Mouse (Mus musculus): ENCODE results near the gene Sel1l2. TPM values are rescaled to one million over a fixed set of nuclear protein-coding genes. Genes with fewer than 3 reads are reported as not detected.
"Not testable (repeated sequence)": the region's sequence is repeated elsewhere in the genome, so short reads cannot be mapped to it uniquely, and the experiment has no call there.

Gene Sel1l2
- total RNA-seq, 4 experiments from 2014 or later: not detected

- no peak for DNase-seq
These were observed 174.9 kb downstream of the Sel1l2 start for GRCm38 (mm10) chr2:140214519-140215027.

- no peak for DNase-seq
These were observed 185.8 kb downstream of the Sel1l2 start for GRCm38 (mm10) chr2:140203756-140204155.

- DNase-seq: no peak
These were observed 186.9 kb downstream of the Sel1l2 start for GRCm38 (mm10) chr2:140202573-140202972.

- DNase-seq: no peak
These were observed 188.8 kb downstream of the Sel1l2 start for GRCm38 (mm10) chr2:140200713-140201112.

GRCm38 (mm10) chr2:140185685-140186210, 203.8 kb downstream of the Sel1l2 start:
- DNase-seq: not testable (repeated sequence)

Other genes starting within 250 kb of the Sel1l2 start
- gene Gm17374, start 237.7 kb downstream of the Sel1l2 start, total RNA-seq (2022): not detected
- 10 to 100 TPM; 20.9 to 28.8 (median 23.4) TPM for gene Esf1, start 219.1 kb downstream of the Sel1l2 start, total RNA-seq (2022)
- gene Ndufaf5, start 219.1 kb downstream of the Sel1l2 start, total RNA-seq (2022): 10 to 100 TPM; 18.6 to 23.3 (median 20.1) TPM
- 10 to 100 TPM in 1 of 4 experiments, 1 to 10 TPM in 3; 5.2 to 11.9 (median 7.8) TPM for gene Macrod2, start 5.6 kb upstream of the Sel1l2 start, total RNA-seq (2022)

Measured in adrenal gland, adult 8-10 months (tissue).